Mouse (Mus musculus) adrenal gland, postnatal 14 days (tissue): Measurements from ENCODE around the gene Slc25a15. TPM values are rescaled to one million over a fixed set of nuclear protein-coding genes. Genes with fewer than 3 reads are reported as not detected.

ENCODE experiments used
- total RNA-seq: library from RNA; stranded (reverse); gene quantifications from 2 replicates; pipeline ENCODE4 v1.2.3, GENCODE M21; 2021

Slc25a15 gene
- total RNA-seq, 1 experiment from 2014 or later = 38.6 TPM

Other genes starting within 250 kb of the Slc25a15 start
- 3.9 and 5.2 TPM in 2 replicates for gene Nek3, start 232.2 kb downstream of the Slc25a15 start, total RNA-seq
- gene Ckap2, start 212.8 kb downstream of the Slc25a15 start, total RNA-seq = 13.2 and 13.3 TPM in 2 replicates
- 31.0 and 34.5 TPM in 2 replicates for gene Vps36, start 205.8 kb downstream of the Slc25a15 start, total RNA-seq
- gene Thsd1, start 171.3 kb downstream of the Slc25a15 start, total RNA-seq = 5.5 and 7.8 TPM in 2 replicates
- not detected in 2 replicates for gene Tpte, start 115.2 kb downstream of the Slc25a15 start, total RNA-seq
- 50.0 and 51.9 TPM in 2 replicates for gene Mrps31, start 12.8 kb upstream of the Slc25a15 start, total RNA-seq